Mouse (Mus musculus): ENCODE measurements around the gene Frem1. TPM values are rescaled to one million over a fixed set of nuclear protein-coding genes. Genes with fewer than 3 reads are reported as not detected.

The Frem1 gene
- total RNA-seq, 2 experiments from 2014 or later, result 5.1 to 5.9 TPM

GRCm38 (mm10) chr4:82867731-82868445 is 184.3 kb downstream of the Frem1 start:
- no peak for DNase-seq

- no peak for DNase-seq
These were observed 185.0 kb downstream of the Frem1 start for GRCm38 (mm10) chr4:82867111-82867510.

GRCm38 (mm10) chr4:82864974-82865699 is 187.0 kb downstream of the Frem1 start:
- no peak for DNase-seq

GRCm38 (mm10) chr4:82863316-82863715 is 188.8 kb downstream of the Frem1 start:
- no peak for DNase-seq

GRCm38 (mm10) chr4:82861451-82861850 is 190.7 kb downstream of the Frem1 start:
- no peak for DNase-seq

GRCm38 (mm10) chr4:82860566-82860965 is 191.6 kb downstream of the Frem1 start:
- DNase-seq, result no peak

GRCm38 (mm10) chr4:82859131-82860125 is 192.7 kb downstream of the Frem1 start, which contains the start of gene Zdhhc21:
TSS of gene Zdhhc21 (minus strand) at chr4:82859958.
- peak; percentile 85 for DNase-seq

- DNase-seq, result no peak
These were observed 193.6 kb downstream of the Frem1 start for GRCm38 (mm10) chr4:82858431-82859010.

GRCm38 (mm10) chr4:82856986-82857385 is 195.2 kb downstream of the Frem1 start:
- DNase-seq, result no peak

- DNase-seq, result no peak
These were observed 198.3 kb downstream of the Frem1 start for GRCm38 (mm10) chr4:82853809-82854208.

GRCm38 (mm10) chr4:82848552-82849234 is 203.4 kb downstream of the Frem1 start:
- no peak for DNase-seq

Other genes with a start within 250 kb of the Frem1 start
- gene Zdhhc21, start 192.4 kb downstream of the Frem1 start, total RNA-seq (2021), result 10 to 100 TPM; 19.8 to 20.3 TPM
- not detected for gene Cer1, start 167.2 kb downstream of the Frem1 start, total RNA-seq (2021)

Data from heart, postnatal 4 days (tissue).